Mouse (Mus musculus): Measurements from ENCODE around the gene Sipa1l1.

- TF ChIP-seq GATA1 (IDR thresholded peaks at IDR 0.05; ENCODE audit: borderline replicate concordance, low read length), result no peak
- no peak for TF ChIP-seq FLI1 (IDR thresholded peaks at IDR 0.05; ENCODE audit: low read length)
These were observed 29.6 kb upstream of the Sipa1l1 start for GRCm38 (mm10) chr12:82139234-82140166.
